Mouse (Mus musculus): ENCODE results near the gene Gm4724. TPM values are rescaled to one million over a fixed set of nuclear protein-coding genes. Genes with fewer than 3 reads are reported as not detected.

The Gm4724 gene
- 2.4 TPM for total RNA-seq (2023)

DNA sequence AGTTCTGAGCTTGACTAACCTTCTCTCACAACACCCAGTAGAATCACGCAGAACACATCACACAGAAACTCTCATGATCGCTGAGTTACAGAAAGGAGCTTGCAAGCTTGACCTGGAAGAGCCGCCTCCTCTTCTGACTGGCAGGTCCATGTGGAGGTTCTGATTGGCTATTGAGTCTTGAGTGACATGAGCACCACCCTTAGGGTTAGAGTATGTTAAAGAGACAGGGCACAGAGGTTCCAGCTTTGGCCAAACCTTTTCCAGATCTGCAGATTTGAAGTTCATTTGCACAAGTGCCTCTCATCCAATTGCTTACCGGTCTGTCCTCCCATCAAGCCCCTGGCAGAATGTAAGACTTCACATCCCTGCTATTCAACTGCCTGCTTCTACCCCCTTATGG is at the start of gene Gm4724:
Gene Gm4724 (minus strand): TSS at position 101 of the 400 bp plus-strand sequence.

DNA sequence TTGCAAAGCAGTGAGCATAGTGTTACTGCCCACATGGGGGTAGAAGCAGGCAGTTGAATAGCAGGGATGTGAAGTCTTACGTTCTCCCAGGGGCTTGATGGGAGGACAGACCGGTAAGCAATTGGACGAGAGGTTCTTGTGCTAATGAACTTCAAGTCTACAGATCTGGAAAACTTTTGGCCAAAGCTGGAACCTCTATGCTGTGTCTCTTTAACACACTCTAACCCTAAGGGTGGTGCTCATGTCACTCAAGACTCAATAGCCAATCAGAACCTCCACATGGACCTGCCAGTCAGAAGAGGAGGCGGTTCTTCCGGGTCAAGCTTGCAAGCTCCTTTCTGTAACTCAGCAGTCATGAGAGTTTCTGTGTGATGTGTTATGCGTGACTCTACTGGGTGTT is 34.1 kb upstream of the Gm4724 start, which contains the start of gene Zfp965:
Gene Zfp965 (plus strand): TSS at position 301 of the 400 bp plus-strand sequence.

Other genes starting within 250 kb of the Gm4724 start
- gene Gm14391, start 228.9 kb downstream of the Gm4724 start, total RNA-seq (2023) = 14.0 TPM
- gene Gm14440, start 160.7 kb downstream of the Gm4724 start, total RNA-seq (2023) = 4.8 TPM
- gene Gm4631, start 97.6 kb downstream of the Gm4724 start, total RNA-seq (2023) = 9.3 TPM
- gene Zfp968, start 63.4 kb downstream of the Gm4724 start, total RNA-seq (2023) = 1.6 TPM
- gene Zfp965, start 34.2 kb upstream of the Gm4724 start, total RNA-seq (2023) = 1.1 TPM
- gene Gm11007, start 208.2 kb upstream of the Gm4724 start, total RNA-seq (2023) = not detected

Data from CD4-positive naive resting alpha-beta T cell, adult 57 days (primary cell).